Mouse (Mus musculus) CH12.LX (cell line): ENCODE data around the gene Rmi2.

Source experiments
- CTCF ChIP-seq, 2 experiments: IDR thresholded peaks in 1 of 2; conservative IDR thresholded peaks in 1 of 2; 2 replicates each; pipeline ENCODE4 v1.5.1; 2011 to 2012; ENCODE audit warnings: low read depth in 2 of 2, low read length in 2 of 2, improper control_type of control experiment in 1 of 2, inconsistent platforms in 1 of 2, mild to moderate bottlenecking in 1 of 2, moderate library complexity in 1 of 2
- EP300 ChIP-seq: IDR thresholded peaks from 2 replicates; pipeline ENCODE4 v1.6.1; 2011; ENCODE audit warnings: low read length, improper control_type of control experiment
- MAFK ChIP-seq: IDR thresholded peaks from 2 replicates; pipeline ENCODE4 v1.6.1; 2011; ENCODE audit warnings: low read length, improper control_type of control experiment; ENCODE audit not compliant: insufficient replicate concordance
- MXI1 ChIP-seq: IDR thresholded peaks from 2 replicates; pipeline ENCODE4 v1.6.1; 2011; ENCODE audit warnings: mild to moderate bottlenecking, low read depth, low read length, improper control_type of control experiment
- TBP ChIP-seq: conservative IDR thresholded peaks from 2 replicates; pipeline ENCODE4 v1.6.1; 2011; ENCODE audit warnings: low read depth, low read length, improper control_type of control experiment
- ZKSCAN1 ChIP-seq: IDR thresholded peaks from 2 replicates; pipeline ENCODE4 v1.6.1; 2012; ENCODE audit warnings: low read depth, inconsistent platforms, low read length, improper control_type of control experiment, borderline replicate concordance

DNA sequence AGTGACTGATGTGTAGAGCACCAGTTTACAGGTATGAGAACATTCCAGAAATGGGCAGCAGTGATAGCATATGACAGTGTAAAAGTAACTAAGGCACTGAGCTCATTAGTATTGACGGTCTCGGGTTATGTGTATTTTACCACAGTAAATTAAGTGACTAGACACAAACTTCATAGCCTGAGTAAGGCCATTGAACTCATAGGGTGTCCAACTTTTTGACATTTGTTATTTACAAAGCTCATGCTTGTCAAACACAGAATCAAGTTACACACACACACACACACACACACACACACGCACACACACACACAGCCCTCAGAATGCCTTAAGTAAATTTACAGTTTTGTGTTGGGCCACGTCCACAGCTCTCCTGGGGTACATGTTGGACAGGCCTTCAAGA lies 105.1 kb downstream of the Rmi2 start:
- TF ChIP-seq EP300 (no peak), ZKSCAN1 (no peak), CTCF (conservative IDR thresholded peaks at IDR 0.05 in 1 of 2, IDR thresholded peaks at IDR 0.05 in 1 of 2; ENCODE audit: low read depth in 2 of 2, low read length in 2 of 2) (no peak), TBP (no peak), MXI1 (no peak), MAFK (no peak)
